Mouse (Mus musculus): Measurements from ENCODE around the gene Dgat2.

Gene Dgat2

GRCm38 (mm10) chr7:99161961-99162360 lies 20.6 kb downstream of the Dgat2 start:
- DNase-seq (ENCODE audit: low spot score in 2 of 2): no peak

GRCm38 (mm10) chr7:99161529-99161928 lies 21.0 kb downstream of the Dgat2 start:
- DNase-seq (ENCODE audit: low spot score in 2 of 2): no peak

- DNase-seq (ENCODE audit: low spot score in 2 of 2): no peak
These were observed 21.5 kb downstream of the Dgat2 start for GRCm38 (mm10) chr7:99160995-99161394.

DNA sequence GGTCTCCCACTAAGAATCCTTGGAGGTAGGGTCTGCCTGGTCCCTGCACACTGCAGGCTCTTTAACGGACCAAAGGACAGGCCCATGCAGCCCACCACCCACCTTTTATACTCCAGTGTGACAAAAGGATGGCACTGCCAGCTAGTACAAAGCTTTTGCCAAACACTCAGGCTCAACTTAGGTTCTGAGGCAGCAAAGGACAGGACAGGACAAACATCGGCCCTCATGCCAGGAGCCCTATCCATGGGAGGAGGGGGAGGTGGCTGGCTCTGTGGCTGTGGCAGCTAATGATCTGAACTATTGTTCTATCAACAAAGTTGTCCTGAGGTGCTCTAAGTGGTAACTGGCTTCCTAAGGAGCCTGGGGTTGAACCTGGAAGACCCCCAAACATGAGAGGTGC lies 23.1 kb downstream of the Dgat2 start:
- DNase-seq (ENCODE audit: low spot score in 2 of 2): no peak

DNA sequence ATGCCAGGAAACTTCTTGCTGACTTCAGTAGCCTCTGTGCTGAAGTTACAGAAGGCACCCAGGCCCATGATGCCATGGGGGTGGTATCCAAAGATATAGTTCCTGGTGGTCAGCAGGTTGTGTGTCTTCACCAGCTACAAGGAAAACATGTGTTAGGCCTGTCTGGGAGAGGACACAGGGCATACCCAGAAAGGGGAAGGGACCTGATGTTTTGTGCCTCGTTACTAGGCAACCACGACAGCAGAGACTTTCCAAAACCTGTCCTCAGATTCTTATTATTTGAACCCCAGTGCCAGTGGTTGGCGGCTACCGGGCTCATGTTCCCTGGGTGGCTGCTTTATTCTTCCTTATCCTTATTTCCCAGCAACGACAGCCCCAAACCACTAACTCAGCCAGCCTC lies 23.6 kb downstream of the Dgat2 start:
- no peak for DNase-seq (ENCODE audit: low spot score in 2 of 2)

- DNase-seq (ENCODE audit: low spot score in 2 of 2): no peak
These were observed 24.5 kb downstream of the Dgat2 start for GRCm38 (mm10) chr7:99158011-99158410.

DNA sequence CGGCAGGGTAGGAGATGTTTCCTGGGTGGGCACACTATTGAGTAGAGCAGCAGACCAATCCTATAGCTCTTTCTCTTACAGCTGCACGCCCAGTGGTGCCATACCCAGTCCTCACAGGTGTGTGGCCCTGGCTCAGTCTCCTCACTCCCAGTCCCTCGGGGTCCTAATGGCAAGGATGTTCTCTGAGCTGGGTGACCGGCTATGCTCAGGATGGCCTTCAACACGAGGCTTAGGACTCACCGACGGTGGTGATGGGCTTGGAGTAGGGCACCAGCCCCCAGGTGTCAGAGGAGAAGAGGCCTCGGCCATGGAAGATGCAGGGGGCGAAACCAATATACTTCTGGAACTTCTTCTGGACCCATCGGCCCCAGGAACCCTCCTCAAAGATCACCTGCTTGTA lies 25.8 kb downstream of the Dgat2 start:
- no peak for DNase-seq (ENCODE audit: low spot score in 2 of 2)

DNA sequence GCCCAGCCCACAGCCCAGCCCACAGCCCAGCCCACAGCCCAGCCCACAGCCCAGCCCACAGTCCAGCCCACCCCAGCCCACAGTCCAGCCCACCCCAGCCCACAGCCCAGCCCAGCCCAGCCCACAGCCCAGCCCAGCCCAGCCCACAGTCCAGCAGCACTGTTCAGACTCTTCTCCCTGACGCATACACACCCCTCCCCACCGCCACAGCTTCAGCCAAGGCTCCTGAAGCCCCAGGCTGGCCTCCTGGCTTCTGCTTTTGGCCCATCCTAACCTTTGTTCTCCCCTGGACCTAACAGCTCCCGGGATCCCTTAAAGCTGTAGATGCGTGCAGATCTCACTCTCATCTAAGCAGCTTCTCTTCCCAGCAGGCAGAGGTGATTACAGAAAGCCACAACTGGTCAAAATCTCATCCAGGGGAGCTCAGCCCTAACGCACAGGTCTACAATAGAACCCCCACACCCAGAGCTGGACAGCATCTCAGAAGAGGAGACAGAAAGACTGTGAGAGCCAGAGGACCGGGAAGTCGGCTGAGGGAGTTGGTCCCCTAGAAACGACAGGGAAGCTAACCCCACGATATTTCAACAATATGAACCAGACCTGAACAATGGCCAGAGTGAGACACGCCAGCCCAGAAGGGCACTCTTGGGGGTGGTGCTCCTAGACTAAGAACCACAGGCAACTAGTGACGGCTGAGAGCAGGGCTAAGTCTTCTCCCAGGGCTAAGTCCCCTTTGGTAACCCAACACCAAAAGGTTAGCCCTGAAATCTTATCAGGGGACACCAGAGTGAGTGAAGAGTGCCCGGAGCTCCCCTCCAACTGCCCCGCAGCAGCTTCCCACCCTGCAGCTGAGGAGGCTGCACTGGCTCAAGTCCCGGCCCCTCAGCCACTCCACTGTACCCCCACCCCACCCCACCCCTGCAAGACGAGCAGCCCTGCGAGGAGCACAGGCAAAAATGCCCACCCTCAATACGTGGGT lies 26.9 kb downstream of the Dgat2 start:
- no peak for DNase-seq (ENCODE audit: low spot score in 2 of 2)

DNA sequence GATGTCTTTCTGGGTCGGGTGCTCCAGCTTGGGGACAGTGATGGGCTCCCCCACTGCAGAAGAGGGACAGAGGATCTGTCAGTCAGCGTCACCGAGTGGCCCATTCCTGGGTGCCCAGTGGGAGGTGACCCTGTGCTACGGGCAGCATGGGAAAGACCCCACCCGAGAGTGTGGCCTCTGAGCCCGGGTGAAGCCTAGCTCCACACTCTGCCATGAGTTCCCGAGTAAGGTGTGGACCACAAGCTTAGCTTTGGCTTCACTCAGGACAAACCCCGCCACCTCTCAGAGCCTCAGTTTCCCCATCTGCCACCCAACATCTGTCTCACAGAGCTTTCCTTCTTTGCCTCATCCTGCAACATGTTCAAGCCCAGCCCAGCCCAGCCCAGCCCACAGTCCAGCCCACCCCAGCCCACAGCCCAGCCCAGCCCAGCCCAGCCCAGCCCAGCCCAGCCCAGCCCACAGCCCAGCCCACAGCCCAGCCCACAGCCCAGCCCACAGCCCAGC lies 27.8 kb downstream of the Dgat2 start:
- no peak for DNase-seq (ENCODE audit: low spot score in 2 of 2)

- DNase-seq (ENCODE audit: low spot score in 2 of 2): no peak
These were observed 28.8 kb downstream of the Dgat2 start for GRCm38 (mm10) chr7:99153686-99154202.

GRCm38 (mm10) chr7:99152756-99153155 lies 29.8 kb downstream of the Dgat2 start:
- no peak for DNase-seq (ENCODE audit: low spot score in 2 of 2)

DNA sequence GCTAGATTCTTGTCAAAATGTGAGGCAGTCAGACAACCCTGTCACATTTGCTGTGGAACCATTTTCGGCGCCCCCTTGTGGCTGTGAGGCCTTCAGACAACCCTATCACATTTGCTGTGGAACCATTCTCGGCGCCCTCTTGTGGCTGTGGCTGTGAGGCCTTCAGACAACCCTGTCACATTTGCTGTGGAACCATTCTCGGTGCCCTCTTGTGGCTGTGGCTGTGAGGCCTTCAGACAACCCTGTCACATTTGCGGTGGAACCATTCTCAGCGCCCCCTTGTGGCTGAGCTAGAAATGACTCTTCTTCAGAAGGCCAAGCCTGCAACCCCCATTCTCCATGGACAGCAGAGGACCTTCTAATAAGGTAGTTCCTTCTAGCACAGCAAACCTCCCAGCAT lies 31.2 kb downstream of the Dgat2 start:
- peak; percentile 85 to 92 for DNase-seq (ENCODE audit: low spot score in 2 of 2)

DNA sequence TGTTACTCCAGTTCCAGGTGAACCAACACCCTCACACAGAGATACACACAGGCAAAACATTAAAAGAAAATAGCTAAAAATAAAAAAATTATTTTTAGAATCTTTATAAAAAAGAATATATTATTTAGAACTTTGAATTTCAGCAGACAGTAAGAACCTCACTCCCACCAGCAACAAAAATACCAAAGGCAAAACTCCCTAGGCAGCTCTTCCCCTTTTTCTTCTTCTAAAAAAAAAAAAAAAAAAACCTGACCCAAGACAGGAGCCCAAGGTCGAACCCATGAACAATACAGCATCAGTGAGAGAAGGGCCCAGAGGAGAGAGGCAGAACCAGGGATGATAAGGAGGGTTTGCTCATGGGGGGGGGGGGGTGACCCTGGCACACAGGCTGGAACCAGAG lies 33.5 kb downstream of the Dgat2 start:
- DNase-seq (ENCODE audit: low spot score in 2 of 2): no peak

GRCm38 (mm10) chr7:99147494-99147893 lies 35.0 kb downstream of the Dgat2 start:
- DNase-seq (ENCODE audit: low spot score in 2 of 2): no peak

DNA sequence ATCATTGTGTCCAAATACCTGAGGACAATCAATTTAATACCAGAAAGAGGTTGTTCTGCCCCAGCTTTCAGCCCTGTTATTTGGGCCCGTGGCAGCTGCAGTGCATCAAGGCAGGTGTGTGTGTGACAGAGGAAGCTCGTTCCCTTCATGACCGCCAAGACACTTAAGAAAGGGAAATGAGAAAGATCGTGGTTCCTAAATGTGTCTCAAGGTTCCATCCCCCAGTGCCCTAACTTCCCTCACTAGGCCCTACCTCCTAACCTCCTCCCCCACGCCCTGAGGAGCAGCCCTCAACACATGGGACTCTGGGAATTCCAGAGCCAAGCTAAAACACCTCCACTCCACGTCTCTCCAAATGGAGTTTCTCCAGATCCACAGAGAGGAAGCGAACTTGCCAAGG lies 35.6 kb downstream of the Dgat2 start:
- no peak for DNase-seq (ENCODE audit: low spot score in 2 of 2)

DNA sequence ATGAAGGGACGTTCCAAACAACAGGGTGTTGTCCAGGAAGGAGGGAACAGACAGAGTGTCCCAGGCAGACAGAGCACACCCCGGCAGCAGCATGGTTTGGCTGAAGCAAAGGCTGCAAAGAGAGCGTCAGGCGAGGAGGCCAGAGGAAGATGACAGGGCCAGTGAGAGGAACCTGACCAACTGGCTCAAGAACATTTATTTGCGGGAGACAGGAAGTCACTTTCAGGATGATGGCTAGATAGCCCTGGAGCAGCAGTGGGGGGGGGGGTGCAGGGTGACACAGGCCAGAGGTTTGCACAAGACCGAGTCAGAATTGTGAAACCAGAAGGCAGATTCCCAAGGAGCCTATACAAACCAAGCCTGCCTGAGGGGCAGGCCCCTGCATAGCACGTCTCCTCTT lies 36.5 kb downstream of the Dgat2 start:
- DNase-seq (ENCODE audit: low spot score in 2 of 2): no peak

DNA sequence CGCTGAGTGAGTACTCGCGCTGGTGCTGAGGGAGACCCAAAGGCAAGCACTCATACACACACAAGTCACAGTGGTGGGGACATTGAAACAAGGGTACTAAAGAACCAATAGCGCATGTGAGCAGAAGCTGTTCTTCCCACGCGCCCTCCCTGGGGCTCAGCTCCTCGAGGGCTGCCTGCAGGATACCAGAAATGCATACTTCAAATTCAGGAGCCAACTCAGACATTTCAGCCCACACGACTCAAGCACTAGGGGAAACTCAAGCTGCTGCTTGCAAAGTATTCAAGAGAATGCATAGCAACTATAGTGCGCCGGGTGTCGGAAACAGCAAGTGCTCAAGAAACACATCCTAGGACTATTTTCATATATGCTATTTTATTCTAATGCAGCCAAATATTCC lies 37.9 kb downstream of the Dgat2 start:
- DNase-seq (ENCODE audit: low spot score in 2 of 2): no peak

DNA sequence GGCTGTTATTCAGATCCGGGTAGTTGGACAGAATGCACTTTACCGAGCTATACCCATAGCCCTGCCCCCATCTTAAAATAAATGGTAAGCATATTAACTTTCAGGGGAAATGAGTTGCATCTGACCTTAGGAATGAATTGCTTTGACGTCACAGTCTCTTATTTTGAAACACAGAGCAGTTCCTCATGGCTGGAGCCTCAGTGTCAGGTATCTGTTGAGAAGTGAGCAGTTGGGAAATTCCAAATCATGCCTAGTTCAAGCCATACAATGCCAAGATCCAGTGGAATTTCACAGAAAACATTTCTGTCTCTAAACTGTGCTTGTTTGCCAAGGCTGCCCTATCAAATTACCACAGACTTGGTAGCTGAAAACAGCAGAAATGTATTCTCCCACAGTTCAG lies 39.3 kb downstream of the Dgat2 start:
- no peak for DNase-seq (ENCODE audit: low spot score in 2 of 2)

GRCm38 (mm10) chr7:99141919-99142606 lies 40.5 kb downstream of the Dgat2 start:
- no peak for DNase-seq (ENCODE audit: low spot score in 2 of 2)

- peak; percentile 95 to 96 for DNase-seq (ENCODE audit: low spot score in 2 of 2)
These were observed 41.3 kb downstream of the Dgat2 start, which contains the start of gene Uvrag for GRCm38 (mm10) chr7:99140984-99141918. Uvrag (minus strand) TSS chr7:99141141.

- DNase-seq (ENCODE audit: low spot score in 2 of 2): no peak
These were observed 42.0 kb downstream of the Dgat2 start for GRCm38 (mm10) chr7:99140511-99140910.
